ENCODE assay signal across 24 mouse cellular contexts in the genomic region with DNA sequence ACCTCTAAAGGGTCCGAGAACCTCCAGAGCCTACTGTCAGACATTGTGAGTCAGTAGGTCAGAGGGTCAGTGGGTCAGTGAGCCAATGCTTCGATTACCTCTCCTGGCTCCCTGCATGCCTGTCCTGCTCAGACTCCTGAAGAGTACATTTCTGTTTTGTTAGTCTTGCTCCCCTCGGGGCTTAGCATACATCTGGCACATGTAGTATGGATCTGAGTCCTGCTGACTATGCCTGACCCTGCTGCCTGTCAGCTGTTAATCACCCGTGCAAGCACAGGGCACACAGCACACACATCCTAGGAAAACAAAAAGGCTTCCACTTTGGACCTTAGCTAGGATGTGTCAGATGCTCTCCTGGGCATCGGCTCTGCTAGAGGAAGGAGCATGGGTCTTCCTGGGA.
DNase-seq lines count a peak whose midpoint lies in the region; ATAC-seq and TF ChIP-seq lines count a peak whose summit lies in the region.
"Had no signal": no experiment of that assay in that cellular context is flagged by ENCODE, and none has a peak within 500 bp of the region (broad histone marks: within the 10 kb centered on the region; RNA-seq: fewer than 3 reads in every experiment).

No protein-coding gene starts in this region.

- no peak overlapping the region for H3K27ac ChIP-seq in hindbrain, embryonic 10.5 days
- no peak overlapping the region for H3K27ac ChIP-seq in hindbrain, embryonic 16.5 days (ENCODE audit: low read depth, low read length)
- no peak overlapping the region for H3K27ac ChIP-seq in neural tube, embryonic 15.5 days (replicated peaks)
- no peak overlapping the region for H3K27ac ChIP-seq in layer of hippocampus, adult 2 months
- H3K27ac ChIP-seq: gastrocnemius, adult 2 months; heart, embryonic 10.5 days; left cerebral cortex, adult 2 months; macrophage had no signal

- H3K9ac ChIP-seq in hindbrain, embryonic 16.5 days (ENCODE audit: low read depth, low read length), result no peak overlapping the region
- H3K9ac ChIP-seq in neural tube, embryonic 15.5 days (replicated peaks), result no peak overlapping the region

- no peak overlapping the region for H3K4me3 ChIP-seq in hindbrain, embryonic 10.5 days
- H3K4me3 ChIP-seq in hindbrain, embryonic 16.5 days (ENCODE audit: low read length), result no peak overlapping the region
- no peak overlapping the region for H3K4me3 ChIP-seq in neural tube, embryonic 15.5 days (replicated peaks)
- H3K4me3 ChIP-seq in layer of hippocampus, adult 2 months, result no peak overlapping the region
- H3K4me3 ChIP-seq: gastrocnemius, adult 2 months; heart, embryonic 10.5 days; left cerebral cortex, adult 2 months; midbrain, embryonic 10.5 days had no signal

- peaks cover 49% of the 10 kb centered on the region for H3K36me3 ChIP-seq in hindbrain, embryonic 10.5 days
- no peaks in the 10 kb centered on the region for H3K36me3 ChIP-seq in hindbrain, embryonic 16.5 days (ENCODE audit: control insufficient read depth, insufficient read depth, low read length)
- no peaks in the 10 kb centered on the region for H3K36me3 ChIP-seq in neural tube, embryonic 15.5 days
- H3K36me3 ChIP-seq: G1E had no signal

- TF ChIP-seq CTCF in layer of hippocampus, adult 2 months (conservative IDR thresholded peaks at IDR 0.05), result no peak

- H3K4me1 ChIP-seq in hindbrain, embryonic 10.5 days (replicated peaks), result peaks cover 38% of the 10 kb centered on the region
- no peaks in the 10 kb centered on the region; the same call in none of the 2 replicates for H3K4me1 ChIP-seq in hindbrain, embryonic 16.5 days (ENCODE audit: control insufficient read depth, insufficient read depth, low read depth, low read length)
- 0 out of 2 replicates have a peak, but pooled peaks cover 5% of the 10 kb centered on the region for H3K4me1 ChIP-seq in neural tube, embryonic 15.5 days
- H3K4me1 ChIP-seq: heart, embryonic 10.5 days had no signal

- ATAC-seq in hindbrain, embryonic 16.5 days, result no peak
- no peak for ATAC-seq in neural tube, embryonic 15.5 days (ENCODE audit: low FRiP score)
- ATAC-seq: intestine, postnatal 0 days; lung, postnatal 0 days had no signal

- 50% methylated on average over 5 of the region's 5 CpGs for WGBS in hindbrain, embryonic 10.5 days
- WGBS in hindbrain, embryonic 16.5 days, result 53% methylated on average over 5 of the region's 5 CpGs
- 44% methylated on average over 5 of the region's 5 CpGs for WGBS in neural tube, embryonic 15.5 days

- DNase-seq in hindbrain, embryonic 10.5 days (ENCODE audit: low spot score), result peak; percentile 24
- peak; percentile 33 for DNase-seq in neural tube, embryonic 10.5 days (ENCODE audit: extremely low spot score, low spot score)
- DNase-seq in mesoderm, embryonic 11.5 days (ENCODE audit: low read depth, low spot score), result peak; percentile 61
- no peak for DNase-seq in right cerebral cortex, postnatal 10 days (ENCODE audit: low spot score in 2 of 2)
- DNase-seq in adrenal gland, adult 8-10 months, result no peak
- no peak for DNase-seq in layer of hippocampus, adult 2 months (ENCODE audit: low spot score in 2 of 2)
- DNase-seq: adrenal gland, adult 2 months; cerebellum, adult 18-20 months; gastrocnemius, adult 2 months; kidney, postnatal 4 days; liver; right cerebral cortex, adult 18-20 months; thymus, adult 18-20 months; thymus, postnatal 36 days had no signal

- H3K4me2 ChIP-seq in hindbrain, embryonic 16.5 days (ENCODE audit: low read length), result no peak overlapping the region
- no peak overlapping the region for H3K4me2 ChIP-seq in neural tube, embryonic 15.5 days

- no peaks in the 10 kb centered on the region for H3K27me3 ChIP-seq in hindbrain, embryonic 10.5 days (ENCODE audit: insufficient read depth, poor library complexity, severe bottlenecking)
- no peaks in the 10 kb centered on the region for H3K27me3 ChIP-seq in hindbrain, embryonic 16.5 days (replicated peaks; ENCODE audit: control insufficient read depth, insufficient read depth, low read length)
- no peaks in the 10 kb centered on the region for H3K27me3 ChIP-seq in neural tube, embryonic 15.5 days (replicated peaks)
- H3K27me3 ChIP-seq: CH12.LX had no signal

- H3K9me3 ChIP-seq in hindbrain, embryonic 10.5 days, result no peaks in the 10 kb centered on the region
- H3K9me3 ChIP-seq in hindbrain, embryonic 16.5 days (ENCODE audit: control insufficient read depth, low read length), result no peaks in the 10 kb centered on the region
- H3K9me3 ChIP-seq in neural tube, embryonic 15.5 days (replicated peaks), result no peaks in the 10 kb centered on the region
- H3K9me3 ChIP-seq: G1E; heart, embryonic 10.5 days; midbrain, embryonic 10.5 days had no signal

Comparison
In these comparisons a context has a peak if more than half of its experiments do, and no peak if none do; other contexts are left out.
1. DNase-seq: peak in hindbrain, embryonic 10.5 days (single experiment), neural tube, embryonic 10.5 days (single experiment) and mesoderm, embryonic 11.5 days (single experiment); none in right cerebral cortex, postnatal 10 days (0 of 2), adrenal gland, adult 8-10 months (single experiment) and layer of hippocampus, adult 2 months (0 of 2).